Mouse (Mus musculus) forebrain, postnatal 0 days (tissue): ENCODE results near the gene Kctd8. TPM values are rescaled to one million over a fixed set of nuclear protein-coding genes. Genes with fewer than 3 reads are reported as not detected.

Source experiments
- ATAC-seq: fragments of 200-750 bp; cut with Nextera tagmentation; 2 replicates; pipeline ENCODE4 v1.8.0; 2017; ENCODE audit warnings: mild to moderate bottlenecking, moderate library complexity
- DNase-seq: peaks from one replicate; pipeline ENCODE4 v3.0.0-alpha.2; 2015
- H3K27ac ChIP-seq: fragments of 300-500 bp; sonication (generic); 2 replicates; pipeline ENCODE4 v1.5.1; 2014; ENCODE audit warnings: low read depth, mild to moderate bottlenecking, antibody characterized with exemption, low read length, moderate library complexity, mixed read lengths
- H3K27me3 ChIP-seq: fragments of 300-500 bp; sonication (generic); 2 replicates; pipeline ENCODE4 v1.6.1; 2014; ENCODE audit warnings: mild to moderate bottlenecking, low read length, mixed read lengths; ENCODE audit not compliant: insufficient read depth
- H3K36me3 ChIP-seq: fragments of 300-500 bp; sonication (generic); 2 replicates; pipeline ENCODE4 v1.6.1; 2014; ENCODE audit warnings: mild to moderate bottlenecking, moderate library complexity; ENCODE audit not compliant: insufficient read depth
- H3K4me1 ChIP-seq: fragments of 300-500 bp; sonication (generic); 2 replicates; pipeline ENCODE4 v1.6.1; 2014; ENCODE audit warnings: antibody characterized with exemption; ENCODE audit not compliant: insufficient read depth
- H3K4me2 ChIP-seq: fragments of 300-500 bp; sonication (generic); 2 replicates; pipeline ENCODE4 v1.6.1; 2014; ENCODE audit warnings: low read depth, mild to moderate bottlenecking, moderate library complexity
- H3K4me3 ChIP-seq: fragments of 300-500 bp; sonication (generic); 2 replicates; pipeline ENCODE4 v1.5.1; 2014; ENCODE audit warnings: low read depth, low read length, mixed read lengths
- H3K9ac ChIP-seq: fragments of 300-500 bp; sonication (generic); 2 replicates; pipeline ENCODE4 v1.6.1; 2014; ENCODE audit warnings: mild to moderate bottlenecking
- H3K9me3 ChIP-seq: fragments of 300-500 bp; sonication (generic); 2 replicates; pipeline ENCODE4 v1.6.1; 2016; ENCODE audit warnings: low read length
- CTCF ChIP-seq: sonication (generic); IDR thresholded peaks from 2 replicates; pipeline ENCODE4 v1.5.1; 2016; ENCODE audit warnings: antibody characterized with exemption, control low read depth, low read depth
- WGBS: fragments of 180-500 bp; shearing (Covaris S2); extraction: QIAGEN DNeasy Blood & Tissue Kit; methylation state at CpG from one replicate; pipeline ENCODE4 v1.1.7; 2014; 5-methylcytosine and 5-hydroxymethylcytosine counted together
- microRNA-seq, 2 experiments: library from miRNA; unstranded; fragments of <30 nt; microRNA quantifications; one replicate each; pipeline ENCODE4; 2016
- polyA plus RNA-seq: library from polyadenylated mRNA; unstranded; fragments of >200 nt; fragmentation: Nextera tagmentation; extraction: Ambion mirVana; gene quantifications from 2 replicates; pipeline ENCODE4 v1.2.1, GENCODE M21; 2015
- total RNA-seq: library from RNA; depleted of rRNA; stranded (reverse); fragments of >200 nt; gene quantifications from 2 replicates; pipeline ENCODE4 v1.2.3, GENCODE M21; 2014; rRNA removed

Kctd8 gene
- total and polyA plus RNA-seq, 2 experiments from 2014 or later: 17.1 to 18.6 TPM

GRCm38 (mm10) chr5:69159897-69160509 lies 181.5 kb downstream of the Kctd8 start:
- no peaks in the 10 kb centered on the region for H3K27me3 ChIP-seq
- H3K9ac ChIP-seq: no peak overlapping the region
- no peaks in the 10 kb centered on the region for H3K4me1 ChIP-seq
- ATAC-seq (no peak), DNase-seq (no peak)
- H3K4me2 ChIP-seq: no peak overlapping the region
- no peaks in the 10 kb centered on the region for H3K9me3 ChIP-seq
- no peak overlapping the region for H3K27ac ChIP-seq
- no peak for TF ChIP-seq CTCF
- H3K4me3 ChIP-seq: no peak overlapping the region
- 77% methylated on average over 4 of the region's 4 CpGs for WGBS
- no peaks in the 10 kb centered on the region for H3K36me3 ChIP-seq

GRCm38 (mm10) chr5:69156489-69156888 lies 185.0 kb downstream of the Kctd8 start:
- no peaks in the 10 kb centered on the region for H3K9me3 ChIP-seq
- H3K4me3 ChIP-seq: no peak overlapping the region
- no peak for ATAC-seq
- no peaks in the 10 kb centered on the region for H3K36me3 ChIP-seq
- no peak for TF ChIP-seq CTCF
- H3K27me3 ChIP-seq: no peaks in the 10 kb centered on the region
- 77% methylated on average over 3 of the region's 3 CpGs for WGBS
- H3K4me1 ChIP-seq: no peaks in the 10 kb centered on the region
- no peak for DNase-seq
- no peak overlapping the region for H3K27ac ChIP-seq
- H3K4me2 ChIP-seq: no peak overlapping the region
- no peak overlapping the region for H3K9ac ChIP-seq

- DNase-seq (no peak), ATAC-seq (no peak)
- WGBS: 93% methylated on average over 2 of the region's 2 CpGs
Measured at GRCm38 (mm10) chr5:69145827-69146226, 195.7 kb downstream of the Kctd8 start.

GRCm38 (mm10) chr5:69141082-69141481 lies 200.4 kb downstream of the Kctd8 start:
- Histone ChIP-seq H3K9ac (no peak overlapping the region), H3K4me1 (no peaks in the 10 kb centered on the region), H3K27me3 (no peaks in the 10 kb centered on the region), H3K4me2 (no peak overlapping the region), H3K9me3 (no peaks in the 10 kb centered on the region), H3K4me3 (no peak overlapping the region), H3K27ac (no peak overlapping the region), H3K36me3 (no peaks in the 10 kb centered on the region)
- no peak for TF ChIP-seq CTCF
- 53% methylated on average over 4 of the region's 4 CpGs for WGBS
- ATAC-seq (no peak), DNase-seq (no peak)

More at GRCm38 (mm10) chr5:69145827-69146226, 195.7 kb downstream of the Kctd8 start:
- Histone ChIP-seq H3K9ac (no peak overlapping the region), H3K4me2 (no peak overlapping the region), H3K27ac (no peak overlapping the region), H3K4me3 (no peak overlapping the region), H3K4me1 (no peaks in the 10 kb centered on the region), H3K9me3 (no peaks in the 10 kb centered on the region), H3K27me3 (no peaks in the 10 kb centered on the region), H3K36me3 (no peaks in the 10 kb centered on the region)
- TF ChIP-seq CTCF: no peak

- H3K27me3 ChIP-seq: no peaks in the 10 kb centered on the region
- H3K4me3 ChIP-seq: no peak overlapping the region
- H3K36me3 ChIP-seq: no peaks in the 10 kb centered on the region
- no peak for TF ChIP-seq CTCF
- no peak for ATAC-seq
- 84% methylated on average over 2 of the region's 2 CpGs for WGBS
- H3K27ac ChIP-seq: no peak overlapping the region
- H3K4me1 ChIP-seq: no peaks in the 10 kb centered on the region
- no peak overlapping the region for H3K9ac ChIP-seq
- no peak overlapping the region for H3K4me2 ChIP-seq
- DNase-seq: no peak
- H3K9me3 ChIP-seq: no peaks in the 10 kb centered on the region
Measured at GRCm38 (mm10) chr5:69108718-69109117, 232.8 kb downstream of the Kctd8 start.

- Histone ChIP-seq H3K36me3 (no peaks in the 10 kb centered on the region), H3K9me3 (no peaks in the 10 kb centered on the region), H3K27ac (no peak overlapping the region), H3K9ac (no peak overlapping the region), H3K4me3 (no peak overlapping the region), H3K4me1 (no peaks in the 10 kb centered on the region), H3K4me2 (no peak overlapping the region), H3K27me3 (no peaks in the 10 kb centered on the region)
- ATAC-seq (no peak), DNase-seq (no peak)
- no peak for TF ChIP-seq CTCF
Measured at GRCm38 (mm10) chr5:69088912-69089311, 252.6 kb downstream of the Kctd8 start.

Small RNA genes within 50 kb of the gene (microRNA-seq; reads per million reads assigned to microRNA genes)
- gene Gm24368: 0 reads per million in 2 experiments

Other genes with a start within 250 kb of the Kctd8 start
- gene Yipf7, start 201.0 kb upstream of the Kctd8 start, total RNA-seq: not detected in 2 replicates
- gene Yipf7, start 201.0 kb upstream of the Kctd8 start, polyA plus RNA-seq: not detected in 2 replicates
- gene Guf1, start 215.2 kb upstream of the Kctd8 start, total RNA-seq: 53.4 and 57.5 TPM in 2 replicates
- gene Guf1, start 215.2 kb upstream of the Kctd8 start, polyA plus RNA-seq: 17.0 and 25.7 TPM in 2 replicates